Mouse (Mus musculus): ENCODE data around the gene Fbxo24. TPM values are rescaled to one million over a fixed set of nuclear protein-coding genes. Genes with fewer than 3 reads are reported as not detected.

The Fbxo24 gene
- polyA plus RNA-seq, 1 experiment from 2014 or later, result 0.16 TPM

GRCm38 (mm10) chr5:137601365-137601729, 27.5 kb downstream of the Fbxo24 start:
- Histone ChIP-seq H3K27ac (ENCODE audit: low read depth, low read length) (no peak overlapping the region), H3K4me1 (ENCODE audit: control insufficient read depth, insufficient read depth, low read length) (peaks cover 14% of the 10 kb centered on the region), H3K4me2 (peak overlapping the region; percentile 92), H3K4me3 (ENCODE audit: low read depth, low read length) (peak overlapping the region; percentile 49), H3K9me3 (ENCODE audit: control insufficient read depth, low read length) (no peaks in the 10 kb centered on the region), H3K27me3 (ENCODE audit: control insufficient read depth, insufficient read depth, low read length) (no peaks in the 10 kb centered on the region), H3K9ac (ENCODE audit: low read length) (peak overlapping the region; percentile 57; the same call in 1 of the 2 replicates), H3K36me3 (ENCODE audit: control insufficient read depth, insufficient read depth, low read length) (no peaks in the 10 kb centered on the region; the same call in 1 of the 2 replicates)
- WGBS, result 1% methylated on average over 22 of the region's 22 CpGs
- ATAC-seq (ENCODE audit: low FRiP score) (no peak), DNase-seq (ENCODE audit: low spot score, missing footprints) (peak; percentile 95)

- Histone ChIP-seq H3K9me3 (ENCODE audit: control insufficient read depth, low read length) (no peaks in the 10 kb centered on the region), H3K4me1 (ENCODE audit: control insufficient read depth, insufficient read depth, low read length) (peaks cover 14% of the 10 kb centered on the region), H3K27ac (ENCODE audit: low read depth, low read length) (peak within 1 kb of the TSS; percentile 61; the same call in 1 of the 2 replicates), H3K36me3 (ENCODE audit: control insufficient read depth, insufficient read depth, low read length) (no peaks in the 10 kb centered on the region; the same call in 1 of the 2 replicates), H3K4me3 (ENCODE audit: low read depth, low read length) (peak within 1 kb of the TSS; percentile 49), H3K4me2 (peak within 1 kb of the TSS; percentile 92), H3K27me3 (ENCODE audit: control insufficient read depth, insufficient read depth, low read length) (no peaks in the 10 kb centered on the region), H3K9ac (ENCODE audit: low read length) (peak within 1 kb of the TSS; percentile 74)
- under 1% methylated on average over 41 of the region's 41 CpGs for WGBS
- DNase-seq (ENCODE audit: low spot score, missing footprints) (peak; percentile 100), ATAC-seq (ENCODE audit: low FRiP score) (peak; percentile 95)
These were observed 28.0 kb downstream of the Fbxo24 start, which contains the start of gene Mospd3 for GRCm38 (mm10) chr5:137600619-137601364. Gene Mospd3, minus strand, starts transcription at chr5:137601058.

GRCm38 (mm10) chr5:137600281-137600618, 28.6 kb downstream of the Fbxo24 start:
- WGBS, result 2% methylated on average over 19 of the region's 19 CpGs
- no peak; the same call in 1 of the 2 replicates for ATAC-seq (ENCODE audit: low FRiP score)
- no peak overlapping the region; the same call in 1 of the 2 replicates for H3K27ac ChIP-seq (ENCODE audit: low read depth, low read length)

GRCm38 (mm10) chr5:137599600-137599999, 29.2 kb downstream of the Fbxo24 start:
- 54% methylated on average over 9 of the region's 9 CpGs for WGBS
- DNase-seq (ENCODE audit: low spot score, missing footprints) (no peak), ATAC-seq (ENCODE audit: low FRiP score) (no peak)
- Histone ChIP-seq H3K9me3 (ENCODE audit: control insufficient read depth, low read length) (no peaks in the 10 kb centered on the region), H3K4me1 (ENCODE audit: control insufficient read depth, insufficient read depth, low read length) (peaks cover 14% of the 10 kb centered on the region), H3K9ac (ENCODE audit: low read length) (no peak overlapping the region; the same call in 1 of the 2 replicates), H3K27me3 (ENCODE audit: control insufficient read depth, insufficient read depth, low read length) (no peaks in the 10 kb centered on the region), H3K4me3 (ENCODE audit: low read depth, low read length) (peak overlapping the region; percentile 49; the same call in 1 of the 2 replicates), H3K4me2 (peak overlapping the region; percentile 92), H3K36me3 (ENCODE audit: control insufficient read depth, insufficient read depth, low read length) (no peaks in the 10 kb centered on the region; the same call in 1 of the 2 replicates), H3K27ac (ENCODE audit: low read depth, low read length) (no peak overlapping the region)

More at GRCm38 (mm10) chr5:137600281-137600618, 28.6 kb downstream of the Fbxo24 start:
- H3K9me3 ChIP-seq (ENCODE audit: control insufficient read depth, low read length), result no peaks in the 10 kb centered on the region
- no peaks in the 10 kb centered on the region for H3K27me3 ChIP-seq (ENCODE audit: control insufficient read depth, insufficient read depth, low read length)
- H3K4me3 ChIP-seq (ENCODE audit: low read depth, low read length), result peak overlapping the region; percentile 49
- H3K4me1 ChIP-seq (ENCODE audit: control insufficient read depth, insufficient read depth, low read length), result peaks cover 14% of the 10 kb centered on the region
- no peak for DNase-seq (ENCODE audit: low spot score, missing footprints)
- peak overlapping the region; percentile 92 for H3K4me2 ChIP-seq
- no peaks in the 10 kb centered on the region; the same call in 1 of the 2 replicates for H3K36me3 ChIP-seq (ENCODE audit: control insufficient read depth, insufficient read depth, low read length)
- H3K9ac ChIP-seq (ENCODE audit: low read length), result peak overlapping the region; percentile 74

GRCm38 (mm10) chr5:137598100-137598826, 30.5 kb downstream of the Fbxo24 start:
- no peaks in the 10 kb centered on the region for H3K9me3 ChIP-seq (ENCODE audit: control insufficient read depth, low read length)
- H3K4me1 ChIP-seq (ENCODE audit: control insufficient read depth, insufficient read depth, low read length), result peaks cover 14% of the 10 kb centered on the region
- H3K9ac ChIP-seq (ENCODE audit: low read length), result no peak overlapping the region
- no peaks in the 10 kb centered on the region for H3K27me3 ChIP-seq (ENCODE audit: control insufficient read depth, insufficient read depth, low read length)
- H3K4me2 ChIP-seq, result no peak overlapping the region
- no peak overlapping the region for H3K4me3 ChIP-seq (ENCODE audit: low read depth, low read length)
- 89% methylated on average over 2 of the region's 2 CpGs for WGBS
- H3K36me3 ChIP-seq (ENCODE audit: control insufficient read depth, insufficient read depth, low read length), result no peaks in the 10 kb centered on the region; the same call in 1 of the 2 replicates
- no peak for ATAC-seq (ENCODE audit: low FRiP score)
- no peak for DNase-seq (ENCODE audit: low spot score, missing footprints)
- H3K27ac ChIP-seq (ENCODE audit: low read depth, low read length), result no peak overlapping the region

GRCm38 (mm10) chr5:137597625-137598024, 31.2 kb downstream of the Fbxo24 start:
- 91% methylated on average over 6 of the region's 6 CpGs for WGBS

GRCm38 (mm10) chr5:137596601-137597261, 32.1 kb downstream of the Fbxo24 start:
- no peaks in the 10 kb centered on the region for H3K9me3 ChIP-seq (ENCODE audit: control insufficient read depth, low read length)
- no peaks in the 10 kb centered on the region; the same call in 1 of the 2 replicates for H3K36me3 ChIP-seq (ENCODE audit: control insufficient read depth, insufficient read depth, low read length)
- no peak overlapping the region for H3K4me3 ChIP-seq (ENCODE audit: low read depth, low read length)
- no peak overlapping the region for H3K9ac ChIP-seq (ENCODE audit: low read length)
- H3K27me3 ChIP-seq (ENCODE audit: control insufficient read depth, insufficient read depth, low read length), result no peaks in the 10 kb centered on the region
- no peak for ATAC-seq (ENCODE audit: low FRiP score)
- peak overlapping the region; percentile 30 for H3K4me2 ChIP-seq
- no peak overlapping the region for H3K27ac ChIP-seq (ENCODE audit: low read depth, low read length)
- peaks cover 9% of the 10 kb centered on the region for H3K4me1 ChIP-seq (ENCODE audit: control insufficient read depth, insufficient read depth, low read length)
- peak; percentile 71 for DNase-seq (ENCODE audit: low spot score, missing footprints)
- whole genome bisulfite sequencing, result 33% methylated on average over 30 of the region's 30 CpGs

More at GRCm38 (mm10) chr5:137597625-137598024, 31.2 kb downstream of the Fbxo24 start:
- H3K27me3 ChIP-seq (ENCODE audit: control insufficient read depth, insufficient read depth, low read length), result no peaks in the 10 kb centered on the region
- H3K27ac ChIP-seq (ENCODE audit: low read depth, low read length), result no peak overlapping the region
- ATAC-seq (ENCODE audit: low FRiP score) (no peak), DNase-seq (ENCODE audit: low spot score, missing footprints) (peak; percentile 59)
- no peak overlapping the region for H3K4me3 ChIP-seq (ENCODE audit: low read depth, low read length)
- no peaks in the 10 kb centered on the region; the same call in 1 of the 2 replicates for H3K36me3 ChIP-seq (ENCODE audit: control insufficient read depth, insufficient read depth, low read length)
- H3K9me3 ChIP-seq (ENCODE audit: control insufficient read depth, low read length), result no peaks in the 10 kb centered on the region
- peaks cover 14% of the 10 kb centered on the region for H3K4me1 ChIP-seq (ENCODE audit: control insufficient read depth, insufficient read depth, low read length)
- H3K4me2 ChIP-seq, result no peak overlapping the region
- no peak overlapping the region for H3K9ac ChIP-seq (ENCODE audit: low read length)

- Histone ChIP-seq H3K9me3 (ENCODE audit: control insufficient read depth, low read length) (no peaks in the 10 kb centered on the region), H3K27ac (ENCODE audit: low read depth, low read length) (no peak overlapping the region), H3K9ac (ENCODE audit: low read length) (no peak overlapping the region), H3K4me3 (ENCODE audit: low read depth, low read length) (no peak overlapping the region), H3K4me2 (no peak overlapping the region), H3K27me3 (ENCODE audit: control insufficient read depth, insufficient read depth, low read length) (no peaks in the 10 kb centered on the region), H3K36me3 (ENCODE audit: control insufficient read depth, insufficient read depth, low read length) (no peaks in the 10 kb centered on the region; the same call in 1 of the 2 replicates), H3K4me1 (ENCODE audit: control insufficient read depth, insufficient read depth, low read length) (peaks cover 9% of the 10 kb centered on the region)
- ATAC-seq (ENCODE audit: low FRiP score) (no peak), DNase-seq (ENCODE audit: low spot score, missing footprints) (peak; percentile 76)
- WGBS, result 86% methylated on average over 7 of the region's 7 CpGs
These were observed 32.9 kb downstream of the Fbxo24 start for GRCm38 (mm10) chr5:137595921-137596320.

Measured in midbrain, embryonic 11.5 days (tissue).